Mouse (Mus musculus): ENCODE measurements around the gene Nxph1.

DNA sequence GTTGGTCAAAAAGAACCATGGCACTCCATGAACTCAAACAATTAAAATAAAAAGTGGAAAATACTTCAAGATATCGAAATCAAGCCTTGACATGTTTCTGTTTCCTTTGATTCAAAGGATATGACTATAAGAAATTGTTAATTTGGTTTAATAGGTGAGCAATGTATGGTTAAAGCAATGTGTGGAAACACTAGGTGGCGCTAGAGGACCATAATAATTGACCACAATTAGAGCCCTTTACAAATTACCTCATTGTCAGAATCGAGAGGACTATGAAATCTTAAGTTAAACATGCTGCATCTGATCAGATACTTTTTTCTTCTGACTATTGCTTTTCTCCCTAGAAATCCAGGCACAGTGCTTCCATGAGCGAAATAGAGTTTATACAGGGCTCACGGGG is 12.5 kb upstream of the Nxph1 start:
- TF ChIP-seq EP300 (IDR thresholded peaks at IDR 0.05) (no peak), CTCF (IDR thresholded peaks at IDR 0.05) (peak; percentile 72)
